Mouse (Mus musculus) stomach, embryonic 16.5 days (tissue): ENCODE results near the gene Smarcd1. TPM values are rescaled to one million over a fixed set of nuclear protein-coding genes. Genes with fewer than 3 reads are reported as not detected.

ENCODE experiments used
- ATAC-seq: fragments of 200-750 bp; cut with Nextera tagmentation; 2 replicates; pipeline ENCODE4 v1.8.0; 2017; ENCODE audit warnings: moderate number of reproducible peaks, moderate TSS enrichment; ENCODE audit not compliant: insufficient read depth, low FRiP score
- H3K27ac ChIP-seq: fragments of 300-500 bp; sonication (generic); 2 replicates; pipeline ENCODE4 v1.5.1; 2014; ENCODE audit warnings: low read length
- H3K27me3 ChIP-seq: fragments of 300-500 bp; sonication (generic); 2 replicates; pipeline ENCODE4 v1.6.1; 2014; ENCODE audit warnings: low read length, control low read depth, mixed read lengths; ENCODE audit not compliant: control insufficient read depth, insufficient read depth
- H3K36me3 ChIP-seq: fragments of 300-500 bp; sonication (generic); 2 replicates; pipeline ENCODE4 v1.6.1; 2014; ENCODE audit warnings: low read length; ENCODE audit not compliant: control insufficient read depth, insufficient read depth
- H3K4me1 ChIP-seq: fragments of 300-500 bp; sonication (generic); 2 replicates; pipeline ENCODE4 v1.6.1; 2014; ENCODE audit warnings: low read length, control low read depth, mixed read lengths; ENCODE audit not compliant: control insufficient read depth, insufficient read depth
- H3K4me2 ChIP-seq: fragments of 300-500 bp; sonication (generic); 2 replicates; pipeline ENCODE4 v1.6.1; 2014; ENCODE audit warnings: low read depth, low read length, mixed read lengths
- H3K4me3 ChIP-seq: fragments of 300-500 bp; sonication (generic); replicated peaks from 2 replicates; pipeline ENCODE4 v1.5.1; 2014; ENCODE audit warnings: mild to moderate bottlenecking, low read length
- H3K9ac ChIP-seq: fragments of 300-500 bp; sonication (generic); 2 replicates; pipeline ENCODE4 v1.6.1; 2014; ENCODE audit warnings: low read length
- H3K9me3 ChIP-seq: fragments of 300-500 bp; sonication (generic); replicated peaks from 2 replicates; pipeline ENCODE4 v1.6.1; 2016; ENCODE audit warnings: low read length, control low read depth; ENCODE audit not compliant: control insufficient read depth
- WGBS: fragments of 180-500 bp; shearing (Covaris S2); extraction: QIAGEN DNeasy Blood & Tissue Kit; methylation state at CpG from one replicate; pipeline ENCODE4 v1.1.7; 2014; 5-methylcytosine and 5-hydroxymethylcytosine counted together
- polyA plus RNA-seq: library from polyadenylated mRNA; unstranded; fragments of >200 nt; fragmentation: Nextera tagmentation; extraction: Ambion mirVana; gene quantifications from 2 replicates; pipeline ENCODE4 v1.2.1, GENCODE M21; 2015

The Smarcd1 gene
- polyA plus RNA-seq, 1 experiment from 2014 or later: 20.9 TPM

DNA sequence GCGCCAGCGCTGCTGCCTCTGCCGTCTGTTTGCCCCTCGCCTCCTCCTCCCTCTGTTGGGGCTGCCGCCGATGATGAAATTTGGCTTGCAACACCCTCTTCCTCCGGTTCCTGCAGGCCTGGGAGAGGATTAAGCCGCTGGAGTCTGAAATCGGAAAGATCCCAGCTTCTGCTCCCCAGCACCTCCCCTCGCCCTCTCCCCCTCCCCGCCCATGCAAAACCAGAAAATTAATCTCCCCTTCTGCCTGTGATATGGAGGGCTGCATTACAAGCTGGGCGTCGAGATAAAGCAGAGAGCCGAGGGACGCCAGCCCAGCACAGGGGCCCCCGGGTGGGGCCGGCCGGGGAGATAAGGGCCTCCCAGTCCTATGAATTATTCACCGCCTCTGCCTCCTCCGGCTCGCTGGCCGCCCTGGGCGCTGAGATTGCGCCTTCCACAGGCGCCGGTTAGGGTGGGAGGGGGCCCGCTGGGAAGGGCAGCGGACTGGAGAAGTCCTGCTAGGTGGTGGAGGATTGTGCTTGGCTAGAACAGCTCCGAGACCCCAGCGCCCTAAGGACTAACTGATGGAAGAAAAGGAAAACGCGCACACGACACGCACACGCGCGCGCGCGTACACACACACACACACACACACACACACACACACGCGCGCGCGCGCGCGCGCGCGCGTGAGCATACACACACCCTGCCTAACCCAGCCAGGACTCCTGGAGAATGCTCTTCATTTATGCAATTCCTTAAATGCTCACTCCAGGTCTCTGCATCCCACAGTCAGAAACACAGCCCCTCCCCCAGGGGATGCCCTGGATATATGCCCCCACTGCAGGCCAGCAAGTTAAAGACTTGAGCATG is 37.1 kb upstream of the Smarcd1 start:
- Histone ChIP-seq H3K4me1 (peaks cover 11% of the 10 kb centered on the region; the same call in 1 of the 2 replicates), H3K9me3 (no peaks in the 10 kb centered on the region), H3K4me3 (peak overlapping the region; percentile 41), H3K27me3 (peaks cover 13% of the 10 kb centered on the region), H3K36me3 (no peaks in the 10 kb centered on the region), H3K9ac (peak overlapping the region; percentile 52), H3K27ac (peak overlapping the region; percentile 40), H3K4me2 (peak overlapping the region; percentile 72)
- under 1% methylated on average over 52 of the region's 52 CpGs for WGBS
- ATAC-seq: peak; percentile 87

DNA sequence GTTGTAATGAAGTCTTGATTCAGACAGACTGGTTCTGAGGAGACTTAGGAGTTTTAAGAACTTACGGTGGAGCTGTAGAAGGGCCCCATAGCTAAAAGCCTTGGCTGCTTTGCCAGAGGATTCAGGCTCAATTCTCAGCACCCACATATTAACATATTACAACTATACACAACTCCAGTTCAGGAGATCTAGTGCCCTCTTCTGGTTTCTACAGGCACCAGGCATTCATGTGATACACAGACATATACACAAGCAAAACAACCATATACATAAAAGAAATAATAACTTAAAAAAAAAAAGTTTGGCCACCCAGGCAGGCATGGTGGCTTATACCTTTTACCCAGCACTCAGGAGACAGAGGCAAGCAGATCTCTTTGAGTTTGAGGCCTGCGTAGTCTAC is 34.4 kb upstream of the Smarcd1 start:
- Histone ChIP-seq H3K27ac (no peak overlapping the region), H3K36me3 (no peaks in the 10 kb centered on the region), H3K4me1 (peaks cover 14% of the 10 kb centered on the region), H3K4me2 (no peak overlapping the region), H3K4me3 (no peak overlapping the region), H3K9me3 (no peaks in the 10 kb centered on the region), H3K9ac (no peak overlapping the region), H3K27me3 (peaks cover 34% of the 10 kb centered on the region)
- WGBS: 97% methylated on average over 2 of the region's 2 CpGs
- ATAC-seq: no peak

DNA sequence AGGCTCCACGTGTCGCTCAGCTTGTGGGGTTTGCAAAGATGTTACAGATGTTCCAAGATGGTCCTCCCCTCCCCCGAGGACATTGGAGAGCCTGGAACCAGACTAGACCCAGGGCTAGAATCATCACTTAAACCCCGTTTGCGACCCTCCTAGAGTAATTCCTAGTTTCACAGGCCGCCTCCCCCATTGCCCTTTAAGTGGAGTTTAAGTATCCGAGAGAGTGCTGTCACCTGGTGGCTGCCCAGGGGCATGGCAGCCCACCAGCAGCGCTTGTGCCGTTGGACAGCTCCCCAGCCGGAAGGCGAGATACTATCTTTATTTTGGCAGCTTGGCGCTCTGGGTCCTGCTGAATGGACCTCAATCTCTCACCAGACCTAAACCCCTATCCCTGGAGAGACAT is 33.0 kb upstream of the Smarcd1 start:
- WGBS: 2% methylated on average over 12 of the region's 12 CpGs
- H3K27ac ChIP-seq: no peak overlapping the region
- H3K9me3 ChIP-seq: no peaks in the 10 kb centered on the region
- H3K4me1 ChIP-seq: peaks cover 14% of the 10 kb centered on the region
- no peak overlapping the region for H3K4me2 ChIP-seq
- H3K4me3 ChIP-seq: no peak overlapping the region
- H3K36me3 ChIP-seq: no peaks in the 10 kb centered on the region
- ATAC-seq: no peak
- H3K27me3 ChIP-seq: peaks cover 38% of the 10 kb centered on the region
- no peak overlapping the region for H3K9ac ChIP-seq

DNA sequence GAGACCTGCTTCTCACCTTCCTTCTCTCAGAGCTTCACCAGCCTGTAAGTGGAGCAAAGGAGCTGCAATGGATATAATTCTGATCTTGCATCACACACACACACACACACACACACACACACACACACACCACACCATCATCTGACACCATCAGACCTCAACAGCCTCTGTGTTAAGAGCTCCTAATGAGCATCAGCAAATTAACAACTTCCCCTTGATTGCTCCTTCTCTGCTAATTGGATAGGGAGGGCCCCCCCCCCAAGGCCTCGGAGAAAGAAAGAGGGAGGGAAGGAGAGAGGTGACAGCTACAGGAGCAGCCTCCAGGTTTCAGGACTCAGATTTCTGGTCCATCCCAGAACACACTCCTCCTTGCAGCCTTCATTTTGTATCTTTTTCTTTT is 32.5 kb upstream of the Smarcd1 start:
- H3K27ac ChIP-seq: no peak overlapping the region
- no peaks in the 10 kb centered on the region for H3K9me3 ChIP-seq
- peaks cover 38% of the 10 kb centered on the region for H3K27me3 ChIP-seq
- peaks cover 10% of the 10 kb centered on the region for H3K4me1 ChIP-seq
- no peaks in the 10 kb centered on the region for H3K36me3 ChIP-seq
- no peak for ATAC-seq
- no peak overlapping the region for H3K4me2 ChIP-seq
- H3K4me3 ChIP-seq: no peak overlapping the region
- 0% methylated on average over 1 of the region's 1 CpGs for WGBS
- H3K9ac ChIP-seq: no peak overlapping the region

DNA sequence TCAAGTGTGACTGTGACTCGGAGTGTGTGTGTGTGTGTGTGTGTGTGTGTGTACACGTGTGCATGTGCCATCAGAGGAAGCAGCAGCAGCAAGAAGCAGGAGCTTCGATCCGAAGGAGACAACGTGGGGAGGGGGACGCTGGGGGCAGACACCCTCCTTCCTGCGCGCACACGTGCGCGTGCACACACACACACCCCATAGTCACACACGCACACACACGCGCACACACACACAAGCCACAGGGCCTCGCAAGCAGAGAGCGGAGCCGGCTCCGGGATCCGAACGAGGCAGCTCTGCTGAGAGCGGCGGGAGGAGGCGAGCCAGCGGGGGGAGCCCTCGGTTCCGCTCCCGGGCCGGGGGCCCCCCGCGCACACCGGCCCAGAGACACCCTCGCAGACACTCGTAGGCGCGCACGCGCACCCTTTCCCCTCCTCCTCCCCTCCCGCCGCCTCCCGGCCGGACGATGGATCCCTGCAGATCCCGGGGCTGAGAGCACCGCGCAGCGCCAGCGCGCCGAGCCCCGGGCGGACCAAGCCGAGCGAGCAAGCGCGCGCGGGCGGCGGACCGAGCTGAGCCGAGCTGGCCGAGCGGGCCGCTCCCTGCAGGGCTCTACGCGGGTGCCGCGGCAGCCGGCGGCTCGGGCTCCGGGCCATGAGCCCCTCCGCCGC is 31.6 kb upstream of the Smarcd1 start, which contains the start of gene Asic1:
Gene Asic1, plus strand, starts transcription at position 215 of the 668 bp plus-strand sequence.
- H3K9ac ChIP-seq: peak within 1 kb of the TSS; percentile 73
- H3K9me3 ChIP-seq: no peaks in the 10 kb centered on the region
- peaks cover 5% of the 10 kb centered on the region for H3K4me1 ChIP-seq
- H3K4me2 ChIP-seq: peak within 1 kb of the TSS; percentile 99
- H3K27me3 ChIP-seq: peaks cover 38% of the 10 kb centered on the region
- no peaks in the 10 kb centered on the region for H3K36me3 ChIP-seq
- H3K4me3 ChIP-seq: peak within 1 kb of the TSS; percentile 57
- H3K27ac ChIP-seq: no peak within 1 kb of the TSS
- peak; percentile 87 for ATAC-seq
- WGBS: under 1% methylated on average over 43 of the region's 74 CpGs

DNA sequence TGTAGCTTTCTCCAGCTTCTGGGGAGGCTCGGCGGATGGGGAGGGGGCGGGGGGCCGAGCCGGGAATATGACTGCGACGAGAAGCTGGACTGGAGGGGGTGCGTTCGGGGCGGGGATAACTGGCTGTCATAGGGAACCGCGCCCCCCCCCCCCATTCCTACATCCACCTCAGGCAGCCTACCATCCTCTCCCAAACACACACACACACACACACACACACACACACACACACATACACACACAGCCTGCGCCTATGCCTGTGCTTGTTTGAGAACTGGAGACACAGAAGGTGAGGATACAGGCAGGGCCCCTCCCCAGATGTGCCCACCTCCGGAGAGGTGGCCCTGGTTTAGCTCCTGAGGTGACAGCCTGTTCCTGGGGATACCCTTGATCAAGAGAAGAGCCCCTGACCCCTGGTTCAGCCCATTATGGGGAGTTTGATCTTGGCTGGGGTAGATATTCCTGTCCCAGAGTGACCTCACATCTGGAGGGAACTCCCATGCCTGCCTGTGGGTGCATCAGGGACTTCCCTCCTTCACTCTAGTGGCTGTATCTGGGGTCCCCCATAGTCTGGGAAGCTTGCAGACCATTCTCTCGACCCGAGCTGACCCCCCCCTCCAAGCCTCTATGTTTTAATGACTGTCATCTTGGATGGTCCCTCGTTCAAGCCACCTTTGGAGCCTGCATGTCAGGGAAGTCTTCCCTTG is 30.8 kb upstream of the Smarcd1 start:
- no peaks in the 10 kb centered on the region for H3K36me3 ChIP-seq

DNA sequence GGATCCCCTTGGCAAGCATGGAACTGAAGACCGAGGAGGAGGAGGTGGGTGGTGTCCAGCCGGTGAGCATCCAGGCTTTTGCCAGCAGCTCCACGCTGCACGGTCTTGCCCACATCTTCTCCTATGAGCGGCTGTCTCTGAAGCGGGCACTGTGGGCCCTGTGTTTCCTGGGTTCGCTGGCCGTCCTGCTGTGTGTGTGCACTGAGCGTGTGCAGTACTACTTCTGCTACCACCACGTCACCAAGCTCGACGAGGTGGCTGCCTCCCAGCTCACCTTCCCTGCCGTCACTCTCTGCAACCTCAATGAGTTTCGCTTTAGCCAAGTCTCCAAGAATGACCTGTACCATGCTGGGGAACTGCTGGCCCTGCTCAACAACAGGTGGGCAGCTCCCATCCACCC is 30.1 kb upstream of the Smarcd1 start:
- no peak for ATAC-seq
- peaks cover 3% of the 10 kb centered on the region for H3K4me1 ChIP-seq
- H3K36me3 ChIP-seq: no peaks in the 10 kb centered on the region
- no peak overlapping the region for H3K27ac ChIP-seq
- H3K27me3 ChIP-seq: peaks cover 33% of the 10 kb centered on the region
- H3K4me2 ChIP-seq: no peak overlapping the region
- no peak overlapping the region for H3K9ac ChIP-seq
- no peak overlapping the region for H3K4me3 ChIP-seq
- H3K9me3 ChIP-seq: no peaks in the 10 kb centered on the region
- WGBS: 69% methylated on average over 14 of the region's 14 CpGs

More for the DNA sequence above, 30.8 kb upstream of the Smarcd1 start:
- 7% methylated on average over 17 of the region's 17 CpGs for WGBS
- peaks cover 3% of the 10 kb centered on the region for H3K4me1 ChIP-seq
- H3K9ac ChIP-seq: peak overlapping the region; percentile 73
- H3K27me3 ChIP-seq: peaks cover 38% of the 10 kb centered on the region
- H3K9me3 ChIP-seq: no peaks in the 10 kb centered on the region
- H3K4me2 ChIP-seq: peak overlapping the region; percentile 99
- ATAC-seq: peak; percentile 22; the same call in 1 of the 2 replicates
- H3K4me3 ChIP-seq: peak overlapping the region; percentile 57
- no peak overlapping the region for H3K27ac ChIP-seq

DNA sequence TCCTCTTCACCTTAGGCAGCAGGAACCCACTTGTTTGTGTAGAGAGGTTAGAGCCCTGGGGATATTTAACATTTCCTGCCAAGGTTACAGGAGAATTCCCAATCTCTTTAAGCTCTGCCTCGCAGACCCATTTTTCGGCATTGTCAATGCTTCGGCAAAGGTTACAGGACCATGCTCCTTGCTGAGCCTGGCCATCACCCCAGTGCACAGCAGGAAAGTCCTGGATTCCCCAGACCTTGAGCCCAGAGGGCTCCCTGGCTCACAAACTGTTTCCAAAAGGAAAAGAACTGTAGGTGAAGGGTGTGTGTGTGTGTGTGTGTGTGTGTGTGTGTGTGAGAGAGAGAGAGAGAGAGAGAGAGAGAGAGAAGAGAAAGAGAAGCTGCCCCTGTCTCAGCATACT is 27.1 kb upstream of the Smarcd1 start:
- no peak for ATAC-seq
- Histone ChIP-seq H3K4me1 (peaks cover 3% of the 10 kb centered on the region), H3K36me3 (no peaks in the 10 kb centered on the region), H3K27me3 (peaks cover 25% of the 10 kb centered on the region), H3K4me2 (no peak overlapping the region), H3K4me3 (no peak overlapping the region), H3K9me3 (no peaks in the 10 kb centered on the region), H3K9ac (no peak overlapping the region), H3K27ac (no peak overlapping the region)
- WGBS: 69% methylated on average over 3 of the region's 3 CpGs
